Mouse (Mus musculus) thymus, postnatal 36 days (tissue): ENCODE results near the gene Btn2a2.

Experiments
- DNase-seq, 2 experiments: peaks; one replicate each; pipeline ENCODE4 v3.0.0; 2022; ENCODE audit warnings: mixed read lengths in 2 of 2

Btn2a2 gene

GRCm38 (mm10) chr13:23445561-23446320 lies 42.9 kb downstream of the Btn2a2 start:
- peak; percentile 85 to 88 for DNase-seq

- no peak for DNase-seq
Observed at GRCm38 (mm10) chr13:23445156-23445555, 43.5 kb downstream of the Btn2a2 start.

GRCm38 (mm10) chr13:23444451-23444850 lies 44.2 kb downstream of the Btn2a2 start:
- no peak for DNase-seq

GRCm38 (mm10) chr13:23439901-23440300 lies 48.8 kb downstream of the Btn2a2 start:
- DNase-seq, result no peak

GRCm38 (mm10) chr13:23438521-23438920 lies 50.1 kb downstream of the Btn2a2 start:
- DNase-seq, result peak; percentile 43 to 51

GRCm38 (mm10) chr13:23437908-23438307 lies 50.7 kb downstream of the Btn2a2 start:
- peak; percentile 81 to 85 for DNase-seq

- peak; percentile 68 to 70 for DNase-seq
Observed at GRCm38 (mm10) chr13:23436861-23437822, 51.5 kb downstream of the Btn2a2 start.

- DNase-seq, result peak in 1 of 2 experiments; percentile 32
Observed at GRCm38 (mm10) chr13:23436231-23436661, 52.4 kb downstream of the Btn2a2 start.

GRCm38 (mm10) chr13:23435676-23436075 lies 53.0 kb downstream of the Btn2a2 start:
- DNase-seq, result peak in 1 of 2 experiments; percentile 29

- DNase-seq, result no peak
Observed at GRCm38 (mm10) chr13:23435241-23435640, 53.4 kb downstream of the Btn2a2 start.

GRCm38 (mm10) chr13:23434426-23434825 lies 54.2 kb downstream of the Btn2a2 start:
- DNase-seq, result no peak

GRCm38 (mm10) chr13:23433801-23434200 lies 54.9 kb downstream of the Btn2a2 start:
- no peak for DNase-seq

GRCm38 (mm10) chr13:23433206-23433605 lies 55.5 kb downstream of the Btn2a2 start:
- DNase-seq, result no peak

- peak; percentile 89 to 90 for DNase-seq
Observed at GRCm38 (mm10) chr13:23432562-23433201, 56.0 kb downstream of the Btn2a2 start.

GRCm38 (mm10) chr13:23431351-23431771 lies 57.3 kb downstream of the Btn2a2 start:
- DNase-seq, result peak; percentile 86 to 87

- peak; percentile 66 to 67 for DNase-seq
Observed at GRCm38 (mm10) chr13:23430734-23431133, 57.9 kb downstream of the Btn2a2 start.

- DNase-seq, result no peak
Observed at GRCm38 (mm10) chr13:23429771-23430380, 58.8 kb downstream of the Btn2a2 start.

- DNase-seq, result no peak
Observed at GRCm38 (mm10) chr13:23428166-23428993, 60.3 kb downstream of the Btn2a2 start.
